Mouse (Mus musculus): ENCODE data around the gene Ftsj3.

DNA sequence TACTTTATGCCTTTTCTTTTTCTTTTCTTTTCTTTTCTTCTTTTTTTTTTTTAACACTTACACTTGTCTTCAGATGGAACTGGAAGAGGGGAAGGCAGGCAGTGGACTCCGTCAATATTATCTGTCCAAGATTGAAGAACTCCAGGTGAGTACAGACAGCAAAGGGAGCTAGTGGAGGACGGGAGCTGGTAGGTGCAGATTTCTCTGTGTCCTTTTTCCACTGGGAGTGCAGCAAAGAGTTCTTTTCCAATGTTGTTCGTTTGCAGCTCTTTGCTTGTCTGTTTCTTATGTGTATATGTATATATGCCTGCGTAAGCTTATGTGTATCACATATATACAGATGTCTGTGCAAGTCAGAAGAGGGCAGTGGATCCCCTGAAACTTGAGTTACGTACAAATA lies 896 bp upstream of the Ftsj3 start:
- TF ChIP-seq POLR2A (IDR thresholded peaks at IDR 0.05; ENCODE audit: control insufficient read depth, extremely low read depth, insufficient read depth, low read length, poor library complexity) (no peak), CTCF (IDR thresholded peaks at IDR 0.05; ENCODE audit: borderline replicate concordance, control insufficient read depth, extremely low read depth, insufficient read depth, low read length, poor library complexity) (no peak)
